Mouse (Mus musculus) forebrain, embryonic 12.5 days (tissue): ENCODE results near the gene Cnga4. TPM values are rescaled to one million over a fixed set of nuclear protein-coding genes. Genes with fewer than 3 reads are reported as not detected.
"Not testable (repeated sequence)": the region's sequence is repeated elsewhere in the genome, so short reads cannot be mapped to it uniquely, and the experiment has no call there.

Experiments
- ATAC-seq: fragments of 200-750 bp; cut with Nextera tagmentation; 2 replicates; pipeline ENCODE4 v1.8.0; 2017; ENCODE audit warnings: moderate TSS enrichment; ENCODE audit not compliant: low FRiP score
- H3K27ac ChIP-seq: fragments of 300-500 bp; sonication (generic); 2 replicates; pipeline ENCODE4 v1.5.1; 2016; ENCODE audit warnings: mild to moderate bottlenecking
- H3K27me3 ChIP-seq: fragments of 300-500 bp; sonication (generic); 2 replicates; pipeline ENCODE4 v1.6.1; 2016; ENCODE audit warnings: mild to moderate bottlenecking
- H3K36me3 ChIP-seq: fragments of 300-500 bp; sonication (generic); replicated peaks from 2 replicates; pipeline ENCODE4 v1.6.1; 2016; ENCODE audit warnings: mild to moderate bottlenecking
- H3K4me1 ChIP-seq: fragments of 300-500 bp; sonication (generic); 2 replicates; pipeline ENCODE4 v1.6.1; 2016
- H3K4me2 ChIP-seq: fragments of 300-500 bp; sonication (generic); 2 replicates; pipeline ENCODE4 v1.6.1; 2016; ENCODE audit warnings: mild to moderate bottlenecking, moderate library complexity
- H3K4me3 ChIP-seq: fragments of 300-500 bp; sonication (generic); replicated peaks from 2 replicates; pipeline ENCODE4 v1.5.1; 2016; ENCODE audit warnings: mild to moderate bottlenecking
- H3K9ac ChIP-seq: fragments of 300-500 bp; sonication (generic); 2 replicates; pipeline ENCODE4 v1.6.1; 2016; ENCODE audit warnings: mild to moderate bottlenecking
- H3K9me3 ChIP-seq: fragments of 300-500 bp; sonication (generic); 2 replicates; pipeline ENCODE4 v1.6.1; 2016
- WGBS: fragments of 180-500 bp; shearing (Covaris S2); methylation state at CpG from one replicate; pipeline ENCODE4 v1.1.7; 2016; 5-methylcytosine and 5-hydroxymethylcytosine counted together
- polyA plus RNA-seq: library from polyadenylated mRNA; unstranded; fragments of >200 nt; fragmentation: Nextera tagmentation; extraction: Ambion mirVana; gene quantifications from 2 replicates; pipeline ENCODE4 v1.2.1, GENCODE M21; 2016

Gene Cnga4
- polyA plus RNA-seq, 1 experiment from 2014 or later, result 0.19 TPM

- no peak for ATAC-seq
These were observed 14.1 kb upstream of the Cnga4 start for GRCm38 (mm10) chr7:105390236-105390635.

DNA sequence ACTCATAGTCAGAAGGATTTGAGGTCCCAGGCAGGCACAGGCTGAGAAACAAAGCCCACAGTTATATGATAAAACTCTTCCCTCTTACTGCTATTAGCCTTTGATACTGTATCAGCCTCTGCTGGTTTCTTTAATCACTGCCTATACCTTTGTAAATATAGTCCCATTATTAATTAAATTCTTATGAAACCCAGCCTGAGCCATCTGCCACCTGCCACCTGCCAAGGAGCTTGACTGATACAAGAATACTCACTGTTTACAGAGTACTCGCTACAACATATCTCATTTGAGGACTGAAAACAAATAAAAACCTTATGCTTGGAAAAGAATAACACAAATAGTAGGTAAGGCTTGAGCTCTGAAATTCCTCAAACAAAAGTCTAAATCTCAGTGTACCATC is 9.8 kb upstream of the Cnga4 start:
- no peak overlapping the region for H3K4me2 ChIP-seq
- H3K4me1 ChIP-seq, result peaks cover 8% of the 10 kb centered on the region
- H3K27me3 ChIP-seq, result no peaks in the 10 kb centered on the region
- no peak for ATAC-seq
- no peak overlapping the region for H3K4me3 ChIP-seq
- no peak overlapping the region; the same call in 1 of the 2 replicates for H3K9ac ChIP-seq
- H3K36me3 ChIP-seq, result peaks cover 7% of the 10 kb centered on the region
- H3K9me3 ChIP-seq, result no peaks in the 10 kb centered on the region
- whole genome bisulfite sequencing, result 84% methylated on average over 1 of the region's 1 CpGs
- no peak overlapping the region for H3K27ac ChIP-seq

More at GRCm38 (mm10) chr7:105390236-105390635, 14.1 kb upstream of the Cnga4 start:
- Histone ChIP-seq H3K9me3 (no peaks in the 10 kb centered on the region), H3K27me3 (no peaks in the 10 kb centered on the region), H3K36me3 (peaks cover 44% of the 10 kb centered on the region), H3K4me1 (no peaks in the 10 kb centered on the region), H3K4me2 (no peak overlapping the region), H3K9ac (no peak overlapping the region), H3K4me3 (no peak overlapping the region), H3K27ac (no peak overlapping the region)
- WGBS, result 95% methylated on average over 2 of the region's 2 CpGs

GRCm38 (mm10) chr7:105395131-105395820 is 9.1 kb upstream of the Cnga4 start:
- no peak overlapping the region for H3K4me3 ChIP-seq
- no peak overlapping the region for H3K4me2 ChIP-seq
- 0 out of 2 replicates have a peak, but pooled peaks cover under 1% of the 10 kb centered on the region for H3K36me3 ChIP-seq
- peaks cover 8% of the 10 kb centered on the region for H3K4me1 ChIP-seq
- H3K9ac ChIP-seq, result no peak overlapping the region
- H3K27me3 ChIP-seq, result no peaks in the 10 kb centered on the region
- no peaks in the 10 kb centered on the region for H3K9me3 ChIP-seq
- H3K27ac ChIP-seq, result no peak overlapping the region
- ATAC-seq, result no peak

GRCm38 (mm10) chr7:105396126-105396525 is 8.2 kb upstream of the Cnga4 start:
- Histone ChIP-seq H3K4me3 (no peak overlapping the region), H3K9me3 (no peaks in the 10 kb centered on the region), H3K27me3 (no peaks in the 10 kb centered on the region), H3K27ac (no peak overlapping the region), H3K36me3 (no peaks in the 10 kb centered on the region), H3K4me1 (peaks cover 14% of the 10 kb centered on the region), H3K4me2 (no peak overlapping the region), H3K9ac (no peak overlapping the region)
- no peak for ATAC-seq

- Histone ChIP-seq H3K4me3 (peak overlapping the region; percentile 87), H3K9me3 (no peaks in the 10 kb centered on the region), H3K36me3 (no peaks in the 10 kb centered on the region), H3K4me2 (peak overlapping the region; percentile 80), H3K27me3 (no peaks in the 10 kb centered on the region), H3K4me1 (peaks cover 15% of the 10 kb centered on the region), H3K9ac (peak overlapping the region; percentile 87), H3K27ac (peak overlapping the region; percentile 76)
- ATAC-seq, result no peak; the same call in 1 of the 2 replicates
- 2% methylated on average over 25 of the region's 25 CpGs for WGBS
These were observed 5.1 kb upstream of the Cnga4 start for GRCm38 (mm10) chr7:105399058-105399934.

GRCm38 (mm10) chr7:105399935-105400624 is 4.3 kb upstream of the Cnga4 start, which contains the start of gene Fam160a2:
TSS of gene Fam160a2 (minus strand) at chr7:105400054.
- Histone ChIP-seq H3K27ac (peak within 1 kb of the TSS; percentile 83), H3K4me2 (peak within 1 kb of the TSS; percentile 80), H3K4me3 (peak within 1 kb of the TSS; percentile 87), H3K27me3 (no peaks in the 10 kb centered on the region), H3K36me3 (no peaks in the 10 kb centered on the region), H3K4me1 (peaks cover 15% of the 10 kb centered on the region), H3K9me3 (no peaks in the 10 kb centered on the region), H3K9ac (peak within 1 kb of the TSS; percentile 87)
- WGBS, result under 1% methylated on average over 55 of the region's 55 CpGs
- peak; percentile 99 for ATAC-seq

- no peak for ATAC-seq
- no peaks in the 10 kb centered on the region for H3K4me1 ChIP-seq
- WGBS, result 65% methylated on average over 1 of the region's 1 CpGs
- no peak overlapping the region for H3K4me3 ChIP-seq
- no peak overlapping the region for H3K4me2 ChIP-seq
- H3K9ac ChIP-seq, result no peak overlapping the region
- no peaks in the 10 kb centered on the region for H3K27me3 ChIP-seq
- H3K27ac ChIP-seq, result no peak overlapping the region
- no peaks in the 10 kb centered on the region for H3K9me3 ChIP-seq
- H3K36me3 ChIP-seq, result no peaks in the 10 kb centered on the region
These were observed 2.0 kb downstream of the Cnga4 start for GRCm38 (mm10) chr7:105406322-105406721.

DNA sequence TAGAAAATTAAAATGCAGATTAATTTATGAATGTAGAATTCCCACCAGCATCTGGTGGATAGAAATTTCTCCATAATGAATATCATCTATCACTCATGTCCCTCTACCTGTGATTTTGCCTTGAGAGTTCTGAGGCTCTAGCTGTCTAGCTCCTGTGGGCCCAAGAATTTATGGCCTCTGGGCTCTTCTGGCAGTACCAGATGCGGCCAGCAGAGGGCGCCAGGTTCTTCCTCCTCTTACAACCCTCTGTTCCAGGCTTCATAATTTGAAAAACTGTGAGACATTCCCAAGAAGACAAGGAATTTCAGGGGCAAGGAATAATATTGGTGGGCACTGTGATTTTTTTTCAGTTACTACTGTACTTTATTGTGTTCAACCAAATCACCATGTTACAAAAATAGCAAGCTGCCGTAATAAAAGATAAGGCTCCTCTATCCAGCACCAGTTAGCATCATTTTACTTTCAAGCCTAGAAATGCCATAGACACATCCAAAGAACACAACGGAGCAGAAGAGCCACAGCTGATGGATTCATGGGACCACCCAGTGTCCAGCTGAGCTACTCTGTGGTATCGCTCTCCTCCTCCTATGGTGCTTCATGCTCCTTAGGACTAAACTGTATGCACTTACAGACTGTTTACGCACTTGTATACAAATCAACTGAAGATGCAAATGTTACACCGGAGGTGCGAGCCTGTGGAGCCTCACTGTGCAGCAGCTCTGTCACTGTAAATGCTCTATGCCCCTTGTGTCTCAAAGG is 7.7 kb downstream of the Cnga4 start:
- not testable (repeated sequence) for H3K4me2 ChIP-seq, H3K27me3 ChIP-seq, H3K36me3 ChIP-seq, H3K4me3 ChIP-seq, H3K9ac ChIP-seq, H3K27ac ChIP-seq, H3K9me3 ChIP-seq, H3K4me1 ChIP-seq
- WGBS, result 60% methylated on average over 8 of the region's 8 CpGs
- ATAC-seq, result peak; percentile 52; the same call in 1 of the 2 replicates

GRCm38 (mm10) chr7:105414385-105414784 is 10.0 kb downstream of the Cnga4 start:
- Histone ChIP-seq H3K27me3 (no peaks in the 10 kb centered on the region), H3K9me3 (no peaks in the 10 kb centered on the region), H3K9ac (no peak overlapping the region), H3K27ac (no peak overlapping the region), H3K4me1 (no peaks in the 10 kb centered on the region), H3K4me3 (no peak overlapping the region), H3K4me2 (no peak overlapping the region), H3K36me3 (no peaks in the 10 kb centered on the region)
- ATAC-seq, result no peak
- 60% methylated on average over 6 of the region's 6 CpGs for WGBS

GRCm38 (mm10) chr7:105416529-105416928 is 12.2 kb downstream of the Cnga4 start:
- no peak for ATAC-seq
- WGBS, result 95% methylated on average over 7 of the region's 7 CpGs

DNA sequence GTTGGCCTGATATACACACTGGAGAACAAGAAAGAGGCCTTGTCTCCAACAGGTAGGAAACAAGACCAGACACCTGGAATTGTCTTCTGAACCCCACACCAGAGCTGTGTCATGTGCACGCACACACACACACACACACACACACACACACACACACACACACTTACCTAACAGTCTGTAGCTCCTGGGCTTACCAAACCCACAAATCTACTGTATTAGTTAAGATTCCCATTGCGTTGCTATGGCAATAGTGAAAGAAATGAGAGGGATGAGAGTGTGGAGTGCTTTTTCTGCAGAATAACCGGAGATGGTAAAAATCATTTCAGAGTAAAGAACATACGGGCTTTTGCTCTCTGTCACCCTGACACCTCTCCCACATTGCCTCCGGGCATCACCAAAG is 13.7 kb downstream of the Cnga4 start:
- no peak overlapping the region for H3K4me3 ChIP-seq
- WGBS, result 83% methylated on average over 5 of the region's 5 CpGs
- H3K27ac ChIP-seq, result no peak overlapping the region
- ATAC-seq, result no peak
- no peaks in the 10 kb centered on the region for H3K27me3 ChIP-seq
- H3K9ac ChIP-seq, result no peak overlapping the region
- H3K36me3 ChIP-seq, result no peaks in the 10 kb centered on the region
- H3K9me3 ChIP-seq, result no peaks in the 10 kb centered on the region
- H3K4me1 ChIP-seq, result no peaks in the 10 kb centered on the region
- H3K4me2 ChIP-seq, result no peak overlapping the region

More at GRCm38 (mm10) chr7:105416529-105416928, 12.2 kb downstream of the Cnga4 start:
- no peaks in the 10 kb centered on the region for H3K9me3 ChIP-seq
- no peaks in the 10 kb centered on the region for H3K36me3 ChIP-seq
- H3K27me3 ChIP-seq, result no peaks in the 10 kb centered on the region
- no peak overlapping the region for H3K4me3 ChIP-seq
- no peaks in the 10 kb centered on the region for H3K4me1 ChIP-seq
- no peak overlapping the region for H3K9ac ChIP-seq
- no peak overlapping the region for H3K4me2 ChIP-seq
- H3K27ac ChIP-seq, result no peak overlapping the region
